Mouse (Mus musculus) ES-E14 (cell line): Measurements from ENCODE around the gene 4930579F01Rik. TPM values are rescaled to one million over a fixed set of nuclear protein-coding genes. Genes with fewer than 3 reads are reported as not detected.

Experiments
- DNase-seq: peaks from one replicate; pipeline ENCODE4 v3.0.0-alpha.2; 2013; ENCODE audit warnings: low read depth, low spot score
- H3K27ac ChIP-seq: 2 replicates; pipeline ENCODE4 v1.5.1; 2012; ENCODE audit warnings: low read depth, mild to moderate bottlenecking, low read length, moderate library complexity, mixed read lengths; ENCODE audit not compliant: poor library complexity, insufficient read depth, severe bottlenecking
- H3K36me3 ChIP-seq: 2 replicates; pipeline ENCODE4 v1.6.1; 2012; ENCODE audit warnings: mild to moderate bottlenecking, low read length, moderate library complexity, mixed read lengths; ENCODE audit not compliant: control insufficient read depth, poor library complexity, insufficient read depth, severe bottlenecking
- H3K4me1 ChIP-seq, 2 experiments: fragments of 150-350 bp in 1 of 2; sonication (generic) in 1 of 2; 2 replicates each; pipeline ENCODE4 v1.6.1; 2012; ENCODE audit warnings: low read length in 2 of 2, mild to moderate bottlenecking in 1 of 2, mixed read lengths in 1 of 2; ENCODE audit not compliant: control insufficient read depth in 2 of 2, insufficient read depth in 2 of 2, poor library complexity in 1 of 2
- H3K4me3 ChIP-seq, 2 experiments: fragments of 150-350 bp in 1 of 2; sonication (generic) in 1 of 2; 2 replicates each; pipeline ENCODE4 v1.5.1; 2012; ENCODE audit warnings: low read length in 2 of 2, low read depth in 1 of 2, mild to moderate bottlenecking in 1 of 2, mixed read lengths in 1 of 2; ENCODE audit not compliant: insufficient read depth in 1 of 2, poor library complexity in 1 of 2, severe bottlenecking in 1 of 2
- H3K9ac ChIP-seq: 2 replicates; pipeline ENCODE4 v1.6.1; 2012; ENCODE audit warnings: low read depth, mild to moderate bottlenecking, low read length, mixed read lengths; ENCODE audit not compliant: poor library complexity, insufficient read depth, severe bottlenecking
- H3K9me3 ChIP-seq: fragments of 150-350 bp; sonication (generic); 2 replicates; pipeline ENCODE4 v1.6.1; 2012; ENCODE audit warnings: low read depth, mild to moderate bottlenecking, low read length; ENCODE audit not compliant: control insufficient read depth, insufficient read depth
- CHD2 ChIP-seq: IDR thresholded peaks from 2 replicates; pipeline ENCODE4 v1.6.1; 2014; ENCODE audit warnings: mild to moderate bottlenecking, low read depth, low read length, inconsistent platforms
- HCFC1 ChIP-seq: IDR thresholded peaks from 2 replicates; pipeline ENCODE4 v1.6.1; 2012; ENCODE audit warnings: low read length, inconsistent platforms, borderline replicate concordance; ENCODE audit not compliant: insufficient read depth
- MAFK ChIP-seq: IDR thresholded peaks from 2 replicates; pipeline ENCODE4 v1.6.1; 2014; ENCODE audit warnings: mild to moderate bottlenecking, low read depth, low read length, inconsistent platforms; ENCODE audit not compliant: insufficient read depth
- ZC3H11A ChIP-seq: IDR thresholded peaks from 2 replicates; pipeline ENCODE4 v1.6.1; 2012; ENCODE audit warnings: low read depth, mild to moderate bottlenecking, inconsistent platforms, low read length, borderline replicate concordance
- ZNF384 ChIP-seq: IDR thresholded peaks from 2 replicates; pipeline ENCODE4 v1.6.1; 2012; ENCODE audit warnings: low read depth, low read length, inconsistent platforms
- in situ Hi-C, 2 experiments: fragments of 600-800 bp; cut with MboI; formaldehyde crosslinking; loops; one replicate each; pipeline ENCODE4 v1.15.1; 2025; ENCODE audit warnings: low sequenced_read_pairs in 2 of 2, inconsistent platforms in 1 of 2; ENCODE audit not compliant: unreplicated experiment in 2 of 2
- total RNA-seq: library from RNA; depleted of rRNA; stranded (reverse); fragments of 300-350 nt; gene quantifications from 2 replicates; pipeline ENCODE4 v1.2.3, GENCODE M21; 2012

The 4930579F01Rik gene
- total RNA-seq, 1 experiment, result not detected

DNA sequence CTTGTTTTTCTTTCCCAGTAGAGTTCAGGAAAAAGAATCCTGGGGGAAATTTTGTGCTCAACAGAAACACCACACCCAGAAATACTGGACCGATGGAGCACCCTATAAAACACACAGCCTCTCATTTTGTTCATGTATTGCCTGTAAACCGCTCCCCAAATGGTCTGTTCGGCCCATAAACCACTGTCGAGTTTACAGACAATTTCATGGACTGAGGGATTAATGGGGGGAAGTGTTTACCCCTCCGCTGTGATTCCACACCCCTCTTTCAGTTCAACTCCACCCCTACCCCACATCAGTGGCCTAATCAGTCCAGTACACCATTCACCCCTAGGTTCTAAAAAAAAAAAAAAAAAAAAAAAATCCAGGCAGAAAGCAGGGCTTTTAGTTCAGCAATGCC, 47.3 kb upstream of the 4930579F01Rik start:
- no peak overlapping the region for H3K27ac ChIP-seq
- no peaks in the 10 kb centered on the region for H3K9me3 ChIP-seq
- no peaks in the 10 kb centered on the region for H3K4me1 ChIP-seq
- H3K9ac ChIP-seq, result no peak overlapping the region
- no peak overlapping the region for H3K4me3 ChIP-seq
- H3K36me3 ChIP-seq, result no peaks in the 10 kb centered on the region
- in situ Hi-C loops, result no loop called here
- DNase-seq, result no peak
- TF ChIP-seq CHD2 (no peak), MAFK (no peak), HCFC1 (no peak), ZNF384 (no peak), ZC3H11A (no peak)

DNA sequence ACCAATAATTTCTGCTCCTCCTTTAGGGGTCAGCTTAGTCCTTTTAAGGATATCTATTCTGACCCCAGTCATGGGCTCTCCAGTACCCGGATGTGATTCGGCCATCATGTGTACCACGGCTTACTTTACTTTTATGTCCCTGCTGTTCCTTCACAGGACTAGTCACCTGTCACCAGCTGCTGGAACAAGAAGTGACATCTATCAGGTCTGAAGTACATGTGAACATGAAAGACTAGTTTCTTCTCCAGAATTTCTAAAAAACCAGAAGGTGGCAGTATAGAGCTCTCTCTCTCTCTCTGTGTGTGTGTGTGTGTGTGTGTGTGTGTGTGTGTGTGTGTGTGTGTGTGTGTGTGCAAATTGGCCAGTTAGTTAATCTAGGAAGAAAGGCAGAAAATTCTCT, 46.8 kb upstream of the 4930579F01Rik start:
- TF ChIP-seq MAFK, result no peak
- no peak for TF ChIP-seq ZNF384
- TF ChIP-seq ZC3H11A, result no peak
- no peak for TF ChIP-seq HCFC1
- no peak for TF ChIP-seq CHD2
- no peak overlapping the region for H3K27ac ChIP-seq
- no peak overlapping the region for H3K9ac ChIP-seq
- no peak for DNase-seq
- no peaks in the 10 kb centered on the region for H3K9me3 ChIP-seq
- in situ Hi-C loops, result no loop called here
- H3K4me3 ChIP-seq, result no peak overlapping the region
- H3K4me1 ChIP-seq, result no peaks in the 10 kb centered on the region
- no peaks in the 10 kb centered on the region for H3K36me3 ChIP-seq

DNA sequence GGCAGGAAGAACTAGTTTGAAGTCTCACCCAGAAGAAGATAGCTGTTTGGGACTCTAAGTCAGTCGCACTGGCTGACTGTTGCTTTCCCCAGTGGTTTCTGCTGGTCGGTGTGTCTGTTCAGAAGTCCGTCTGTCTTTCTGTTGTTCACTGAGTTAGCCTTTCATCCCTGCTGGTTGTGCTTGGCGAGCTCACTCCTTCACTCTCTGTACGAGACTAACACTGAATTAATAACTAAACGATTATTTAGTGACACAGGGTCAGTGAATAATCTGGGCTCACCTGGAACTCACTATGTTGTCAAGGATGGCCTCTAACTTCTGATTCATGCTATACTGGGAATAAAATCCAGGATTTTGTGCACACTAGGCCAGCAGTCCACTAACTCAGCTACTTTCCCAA, 45.8 kb upstream of the 4930579F01Rik start:
- H3K4me1 ChIP-seq, result no peaks in the 10 kb centered on the region
- H3K4me3 ChIP-seq, result no peak overlapping the region
- H3K9ac ChIP-seq, result no peak overlapping the region
- DNase-seq, result no peak
- no peak overlapping the region for H3K27ac ChIP-seq
- no peaks in the 10 kb centered on the region for H3K9me3 ChIP-seq
- H3K36me3 ChIP-seq, result no peaks in the 10 kb centered on the region
- TF ChIP-seq HCFC1, result no peak
- TF ChIP-seq ZC3H11A, result no peak
- no peak for TF ChIP-seq CHD2
- in situ Hi-C loops, result no loop called here

DNA sequence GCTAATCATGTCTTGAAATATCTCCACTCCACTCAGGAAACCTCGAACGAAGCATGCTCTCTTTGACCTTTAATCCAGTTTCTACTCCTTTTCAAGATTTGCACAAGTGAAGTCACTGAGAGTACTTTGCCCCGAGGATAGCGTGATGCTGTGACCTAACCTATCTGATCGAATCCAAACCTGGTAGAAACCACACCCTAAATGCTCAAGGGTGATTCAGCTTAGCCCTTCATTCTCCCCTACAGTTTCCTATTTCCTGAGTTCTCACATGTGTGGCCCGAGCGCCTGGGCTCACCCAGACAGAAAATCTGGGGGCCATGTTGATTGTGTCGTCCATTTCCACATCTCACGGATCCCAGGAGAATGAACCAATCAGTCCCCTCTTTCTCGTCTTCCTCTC, 44.4 kb upstream of the 4930579F01Rik start:
- H3K27ac ChIP-seq, result no peak overlapping the region
- no peaks in the 10 kb centered on the region for H3K36me3 ChIP-seq
- no peak overlapping the region for H3K4me3 ChIP-seq
- no peak for TF ChIP-seq HCFC1
- no peak for TF ChIP-seq ZC3H11A
- TF ChIP-seq CHD2, result no peak
- no peak for TF ChIP-seq ZNF384
- no peak for TF ChIP-seq MAFK
- in situ Hi-C loops, result no loop called here
- no peaks in the 10 kb centered on the region for H3K4me1 ChIP-seq
- H3K9ac ChIP-seq, result no peak overlapping the region
- DNase-seq, result no peak
- H3K9me3 ChIP-seq, result no peaks in the 10 kb centered on the region

DNA sequence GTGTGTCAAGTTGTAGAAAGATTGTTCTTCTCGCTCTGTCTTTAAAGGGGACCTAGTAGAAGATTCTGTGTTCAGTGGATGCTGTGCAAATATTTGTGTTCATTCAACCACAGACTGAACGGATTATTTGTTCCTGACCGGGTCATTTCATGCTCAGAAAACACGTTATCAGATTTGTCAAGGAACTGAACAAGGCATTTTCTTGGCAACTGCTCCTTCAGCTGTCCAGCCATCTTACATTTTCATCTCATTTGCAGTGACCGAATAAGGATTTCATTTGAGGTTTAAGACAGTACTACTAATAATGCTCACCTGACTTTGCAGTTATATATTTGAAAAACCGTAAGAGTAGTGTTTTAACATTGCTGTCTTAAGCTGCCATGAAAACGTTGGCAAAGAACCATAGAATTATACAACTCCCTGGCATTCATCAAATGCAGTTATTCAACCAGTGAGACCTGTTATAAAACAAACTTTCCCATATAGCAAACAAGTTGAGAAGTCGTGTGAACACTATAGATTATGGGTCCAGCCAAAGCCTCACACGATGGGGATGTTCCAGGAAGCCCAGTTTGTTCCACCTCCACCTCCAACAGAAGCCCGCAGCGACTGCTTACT, 43.0 kb upstream of the 4930579F01Rik start:
- Histone ChIP-seq H3K27ac (no peak overlapping the region), H3K9ac (no peak overlapping the region), H3K9me3 (no peaks in the 10 kb centered on the region), H3K36me3 (no peaks in the 10 kb centered on the region), H3K4me1 (no peaks in the 10 kb centered on the region), H3K4me3 (no peak overlapping the region)
- in situ Hi-C loops, result no loop called here
- DNase-seq, result no peak
- TF ChIP-seq CHD2 (no peak), HCFC1 (no peak), MAFK (no peak), ZNF384 (no peak)
